Mouse (Mus musculus) hematopoietic stem cell, adult 5-6 weeks (primary cell): ENCODE data around the gene Sox10. TPM values are rescaled to one million over a fixed set of nuclear protein-coding genes. Genes with fewer than 3 reads are reported as not detected.

Experiments
- ATAC-seq, 2 experiments: fragments of 125-278 bp in 1 of 2; replicated peaks in 1 of 2; 2 replicates each; pipeline ENCODE4 v1.8.0; 2016 to 2017; ENCODE audit warnings: inconsistent platforms in 2 of 2, mild to moderate bottlenecking in 2 of 2, moderate number of reproducible peaks in 2 of 2, low read depth in 1 of 2, moderate TSS enrichment in 1 of 2; ENCODE audit not compliant: low FRiP score in 2 of 2, poor library complexity in 2 of 2, severe bottlenecking in 2 of 2, insufficient read depth in 1 of 2, low TSS enrichment in 1 of 2
- total RNA-seq: library from RNA; stranded (forward); fragments of 172-1452, 232-1000 nt; gene quantifications from 2 replicates; pipeline ENCODE4 v1.2.3, GENCODE M21; 2017

Gene Sox10
- total RNA-seq, 1 experiment from 2014 or later: not detected

DNA sequence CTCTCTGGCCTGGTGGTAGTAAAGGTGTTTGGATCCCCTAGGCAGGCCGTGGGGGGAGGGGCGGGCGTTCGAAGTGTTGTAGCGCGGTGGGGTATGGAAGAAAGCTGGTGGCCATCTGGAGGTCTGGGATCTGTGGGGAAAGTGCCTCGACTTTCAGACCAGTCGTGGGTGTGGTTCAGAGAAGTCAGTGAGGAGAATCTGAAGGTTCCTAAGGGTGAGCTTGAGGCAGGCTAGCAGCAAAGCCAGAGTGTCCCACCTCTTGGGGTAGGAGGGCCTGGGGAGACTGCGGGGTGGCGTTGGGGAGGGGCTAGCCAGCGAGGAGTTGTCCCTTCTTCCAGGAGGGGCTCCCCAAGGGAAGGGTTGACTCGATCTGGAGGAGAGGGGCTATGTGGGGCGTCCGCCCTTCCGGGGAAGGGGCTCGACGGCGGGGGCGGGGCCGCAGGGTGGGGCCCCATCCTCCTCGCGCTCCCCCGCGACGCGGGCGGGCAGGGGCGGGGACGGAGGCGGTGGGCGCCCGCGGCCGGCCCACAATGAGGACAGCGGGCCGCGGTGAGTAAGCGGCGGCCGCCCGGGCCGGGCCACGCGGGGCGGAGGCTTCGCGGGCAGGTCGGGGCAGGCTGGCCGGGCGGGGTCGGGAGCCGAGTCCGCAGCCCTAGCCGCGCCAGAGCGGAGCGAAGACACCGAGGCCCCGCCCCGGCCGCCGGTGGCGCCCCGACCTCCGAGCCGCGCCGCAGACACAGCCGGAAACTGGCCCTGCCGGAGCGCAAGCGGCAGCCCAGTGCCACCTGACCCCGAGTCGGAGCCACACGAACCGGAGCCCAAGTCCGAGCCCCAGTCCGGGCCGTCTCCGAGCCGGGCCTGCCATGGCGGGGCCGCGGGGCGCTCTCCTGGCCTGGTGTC, 56.4 kb downstream of the Sox10 start, which contains the start of gene Micall1:
Micall1 (plus strand) TSS at position 478 of the 900 bp plus-strand sequence.
- ATAC-seq: peak; percentile 20 to 41; a peak in 2 of 4 replicates

DNA sequence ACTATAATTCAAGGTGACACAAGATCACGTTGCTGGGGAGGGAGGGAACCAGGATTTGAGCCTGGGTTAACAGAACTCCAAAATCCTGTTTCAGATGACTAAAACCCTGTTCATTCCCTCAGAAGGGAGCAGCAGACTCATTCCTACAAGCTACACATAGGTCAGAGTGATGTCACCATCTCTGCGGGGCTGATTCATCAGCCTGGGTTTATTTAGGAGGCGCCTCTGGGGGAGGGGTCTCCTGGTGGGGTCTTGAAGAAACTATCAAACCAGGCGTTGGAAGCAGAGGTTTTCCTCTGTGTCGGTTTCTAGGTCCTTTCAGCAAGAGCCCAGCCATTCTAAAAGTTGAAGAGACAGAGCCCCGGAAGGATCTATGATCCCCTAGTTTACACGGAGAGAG, 57.1 kb downstream of the Sox10 start:
- no peak for ATAC-seq

- no peak for ATAC-seq
Measured at GRCm38 (mm10) chr15:79105804-79106203, 59.2 kb downstream of the Sox10 start.

Other genes starting within 250 kb of the Sox10 start
- 77.1 and 108 TPM in 2 replicates for gene Lgals1, start 238.5 kb downstream of the Sox10 start, total RNA-seq
- 23.7 and 37.5 TPM in 2 replicates for gene Nol12, start 230.3 kb downstream of the Sox10 start, total RNA-seq
- 28.3 and 39.2 TPM in 2 replicates for gene Triobp, start 217.5 kb downstream of the Sox10 start, total RNA-seq
- 75.7 and 76.0 TPM in 2 replicates for gene H1f0, start 136.8 kb downstream of the Sox10 start, total RNA-seq
- 1.5 and 1.7 TPM in 2 replicates for gene Galr3, start 123.4 kb downstream of the Sox10 start, total RNA-seq
- gene Ankrd54, start 102.3 kb downstream of the Sox10 start, total RNA-seq: 15.1 and 15.6 TPM in 2 replicates
- gene Eif3l, start 90.1 kb downstream of the Sox10 start, total RNA-seq: 204 and 224 TPM in 2 replicates
- 3.4 and 6.7 TPM in 2 replicates for gene Micall1, start 56.3 kb downstream of the Sox10 start, total RNA-seq
- gene Polr2f, start 24.2 kb downstream of the Sox10 start, total RNA-seq: 42.5 and 72.2 TPM in 2 replicates
- gene 1700088E04Rik, start 24.0 kb downstream of the Sox10 start, total RNA-seq: 0.84 and 1.9 TPM in 2 replicates
- gene Pick1, start 63.9 kb upstream of the Sox10 start, total RNA-seq: 13.0 and 21.2 TPM in 2 replicates
- not detected in 2 replicates for gene Gm49486, start 64.2 kb upstream of the Sox10 start, total RNA-seq
- gene Slc16a8, start 89.5 kb upstream of the Sox10 start, total RNA-seq: not detected in 2 replicates
- 0.13 and 0.79 TPM in 2 replicates for gene Baiap2l2, start 120.3 kb upstream of the Sox10 start, total RNA-seq
- gene Pla2g6, start 163.2 kb upstream of the Sox10 start, total RNA-seq: 7.4 and 10.2 TPM in 2 replicates
- gene Maff, start 181.4 kb upstream of the Sox10 start, total RNA-seq: 12.3 and 31.4 TPM in 2 replicates
- 3.5 and 6.5 TPM in 2 replicates for gene Tmem184b, start 238.3 kb upstream of the Sox10 start, total RNA-seq